Mouse (Mus musculus) C2C12 (cell line): ENCODE results near the gene Arhgap24. TPM values are rescaled to one million over a fixed set of nuclear protein-coding genes. Genes with fewer than 3 reads are reported as not detected.

ENCODE experiments used
- H3K27me3 ChIP-seq: one replicate; pipeline ENCODE4 v1.6.1; 2011; ENCODE audit not compliant: control insufficient read depth, insufficient read depth, insufficient read length
- H3K36me3 ChIP-seq: one replicate; pipeline ENCODE4 v1.6.1; 2011; ENCODE audit not compliant: control insufficient read depth, insufficient read depth
- H3K4me3 ChIP-seq: one replicate; pipeline ENCODE4 v1.5.1; 2011; ENCODE audit warnings: mild to moderate bottlenecking, control low read depth; ENCODE audit not compliant: poor library complexity, insufficient read depth, severe bottlenecking
- H3K79me2 ChIP-seq: one replicate; pipeline ENCODE4 v1.6.1; 2011; ENCODE audit not compliant: control insufficient read depth, insufficient read depth
- H3K79me3 ChIP-seq: one replicate; pipeline ENCODE4 v1.6.1; 2011; ENCODE audit warnings: low read depth, control low read depth
- H3ac ChIP-seq: one replicate; pipeline ENCODE3; 2011; ENCODE audit warnings: low read depth; ENCODE audit not compliant: control insufficient read depth, insufficient read length
- CEBPB ChIP-seq: IDR thresholded peaks from one replicate; pipeline ENCODE4 v1.6.1; 2011; ENCODE audit warnings: low read depth, mild to moderate bottlenecking, control low read depth, moderate library complexity
- CTCF ChIP-seq: IDR thresholded peaks from one replicate; pipeline ENCODE4 v1.5.1; 2011; ENCODE audit not compliant: control insufficient read depth, insufficient read depth, insufficient read length
- FOSL1 ChIP-seq: IDR thresholded peaks from one replicate; pipeline ENCODE4 v1.8.0; 2011; ENCODE audit warnings: mild to moderate bottlenecking, low read length; ENCODE audit not compliant: poor library complexity, insufficient read depth, severe bottlenecking
- MAX ChIP-seq: IDR thresholded peaks from one replicate; pipeline ENCODE4 v1.6.1; 2011; ENCODE audit warnings: mild to moderate bottlenecking, control low read depth
- MYOD1 ChIP-seq: IDR thresholded peaks from one replicate; pipeline ENCODE4 v1.6.1; 2011; ENCODE audit warnings: low read depth; ENCODE audit not compliant: control insufficient read depth, insufficient read length
- MYOG ChIP-seq: IDR thresholded peaks from one replicate; pipeline ENCODE4 v1.6.1; 2011; ENCODE audit not compliant: control insufficient read depth, insufficient read length; ENCODE audit errors: extremely low read depth
- USF1 ChIP-seq: IDR thresholded peaks from one replicate; pipeline ENCODE4 v1.6.1; 2011; ENCODE audit warnings: low read depth, mild to moderate bottlenecking, control low read depth, moderate library complexity
- polyA plus RNA-seq: library from polyadenylated mRNA; unstranded; fragments of >200 nt; fragmentation: generic; extraction: Trizol; gene quantifications from one replicate; pipeline ENCODE4 v1.2.1, GENCODE M21; 2012; ENCODE audit warnings: missing spikeins

Gene Arhgap24
- polyA plus RNA-seq, 1 experiment, result 2.9 TPM

GRCm38 (mm10) chr5:102723558-102723957 is 242.4 kb downstream of the Arhgap24 start:
- Histone ChIP-seq H3K4me3 (no peak overlapping the region), H3K27me3 (no peaks in the 10 kb centered on the region), H3K79me2 (no peaks in the 10 kb centered on the region), H3K36me3 (no peaks in the 10 kb centered on the region), H3K79me3 (no peaks in the 10 kb centered on the region), H3ac (no peak overlapping the region)
- no peak for TF ChIP-seq MYOD1
- no peak for TF ChIP-seq MYOG
- no peak for TF ChIP-seq CTCF
- no peak for TF ChIP-seq MAX
- no peak for TF ChIP-seq CEBPB
- TF ChIP-seq USF1, result no peak
- no peak for TF ChIP-seq FOSL1

DNA sequence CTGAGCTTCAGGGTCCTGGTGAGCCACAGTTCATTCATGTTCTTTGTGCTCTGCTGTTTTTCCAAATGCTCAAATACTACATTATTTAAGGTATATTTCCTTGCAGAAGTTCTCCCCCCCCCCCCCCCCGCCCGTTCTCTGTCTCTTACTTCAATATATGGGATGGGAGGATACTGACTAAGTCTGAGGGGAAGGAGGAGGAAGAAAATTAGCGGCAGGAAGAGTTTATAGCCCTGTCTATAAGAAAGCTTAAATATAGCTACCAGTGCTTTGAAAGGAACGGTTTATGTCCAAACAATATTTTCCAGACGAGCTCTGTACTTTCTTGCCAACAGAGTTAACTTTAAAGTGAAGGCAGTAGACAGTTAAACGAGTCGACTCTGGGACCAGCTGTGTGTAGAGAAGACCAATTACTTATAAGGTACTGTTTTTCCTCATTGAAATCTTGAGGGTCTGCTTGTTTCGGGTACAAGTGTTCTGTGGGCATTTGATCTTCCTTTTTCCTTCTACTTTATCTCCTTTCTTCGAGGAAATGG is 243.7 kb downstream of the Arhgap24 start:
- TF ChIP-seq MYOG (no peak), MYOD1 (no peak), CEBPB (no peak), FOSL1 (no peak), MAX (no peak), USF1 (no peak), CTCF (no peak)
- Histone ChIP-seq H3K36me3 (no peaks in the 10 kb centered on the region), H3K79me2 (no peaks in the 10 kb centered on the region), H3K79me3 (no peaks in the 10 kb centered on the region), H3ac (no peak overlapping the region), H3K4me3 (no peak overlapping the region), H3K27me3 (no peaks in the 10 kb centered on the region)

- no peaks in the 10 kb centered on the region for H3K36me3 ChIP-seq
- TF ChIP-seq CTCF (no peak), MYOD1 (no peak), CEBPB (no peak), MAX (no peak), MYOG (no peak), FOSL1 (no peak), USF1 (no peak)
- no peaks in the 10 kb centered on the region for H3K79me2 ChIP-seq
- no peaks in the 10 kb centered on the region for H3K27me3 ChIP-seq
- H3K79me3 ChIP-seq, result no peaks in the 10 kb centered on the region
- no peak overlapping the region for H3K4me3 ChIP-seq
- no peak overlapping the region for H3ac ChIP-seq
These were observed 244.2 kb downstream of the Arhgap24 start for GRCm38 (mm10) chr5:102725365-102725764.

GRCm38 (mm10) chr5:102726985-102727384 is 245.8 kb downstream of the Arhgap24 start:
- Histone ChIP-seq H3K79me3 (no peaks in the 10 kb centered on the region), H3K27me3 (no peaks in the 10 kb centered on the region), H3K79me2 (no peaks in the 10 kb centered on the region), H3K36me3 (no peaks in the 10 kb centered on the region), H3ac (no peak overlapping the region), H3K4me3 (no peak overlapping the region)
- no peak for TF ChIP-seq CTCF

DNA sequence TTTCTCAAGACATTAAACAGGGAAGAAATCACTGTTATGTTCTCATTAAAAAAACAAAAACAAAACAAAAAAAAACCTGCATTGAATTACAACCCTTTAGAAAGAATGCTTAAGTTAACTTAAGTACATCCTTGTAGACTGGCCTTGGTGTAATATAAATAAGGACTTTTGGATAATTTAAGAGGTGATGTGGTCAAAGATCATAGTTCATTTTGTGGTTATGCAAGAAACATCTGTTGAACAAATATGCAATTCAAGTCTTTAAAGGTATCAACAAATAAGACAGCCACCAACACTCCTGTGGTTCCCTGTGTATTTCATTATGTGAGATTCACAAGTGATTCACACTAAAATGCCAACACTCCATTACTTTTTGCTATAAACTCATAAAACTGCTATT is 247.3 kb downstream of the Arhgap24 start:
- Histone ChIP-seq H3ac (no peak overlapping the region), H3K4me3 (no peak overlapping the region), H3K36me3 (no peaks in the 10 kb centered on the region), H3K27me3 (no peaks in the 10 kb centered on the region), H3K79me2 (no peaks in the 10 kb centered on the region), H3K79me3 (no peaks in the 10 kb centered on the region)
- TF ChIP-seq CTCF, result no peak
- TF ChIP-seq MYOG, result no peak

DNA sequence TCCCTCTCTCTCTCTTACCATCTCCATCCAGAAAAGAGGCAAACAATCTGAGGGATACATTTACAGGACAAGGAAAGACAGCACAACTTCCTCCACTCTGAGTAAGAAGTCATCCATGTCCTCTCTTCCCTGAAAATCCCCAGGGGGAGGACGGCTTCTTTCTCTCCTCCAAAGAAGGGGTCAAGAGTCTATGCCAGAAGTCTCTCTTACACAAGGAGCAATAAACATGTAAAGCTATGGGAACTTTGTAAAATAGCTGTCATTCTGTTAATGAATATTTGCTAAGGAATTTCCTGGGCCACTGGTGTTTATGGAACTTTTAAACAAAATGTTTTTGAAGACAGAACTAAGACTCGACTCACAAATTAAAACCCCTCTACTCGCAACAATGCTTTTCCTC is 248.3 kb downstream of the Arhgap24 start:
- H3K36me3 ChIP-seq, result no peaks in the 10 kb centered on the region

More for the DNA sequence above, 248.3 kb downstream of the Arhgap24 start:
- no peaks in the 10 kb centered on the region for H3K27me3 ChIP-seq
- H3K4me3 ChIP-seq, result no peak overlapping the region
- no peaks in the 10 kb centered on the region for H3K79me3 ChIP-seq
- no peaks in the 10 kb centered on the region for H3K79me2 ChIP-seq
- TF ChIP-seq CTCF, result no peak
- no peak for TF ChIP-seq USF1
- TF ChIP-seq MYOD1, result no peak
- TF ChIP-seq MYOG, result no peak
- no peak for TF ChIP-seq FOSL1
- no peak for TF ChIP-seq CEBPB
- TF ChIP-seq MAX, result no peak
- H3ac ChIP-seq, result no peak overlapping the region
